Mouse (Mus musculus) CH12.LX (cell line): Measurements from ENCODE around the gene Spata33. TPM values are rescaled to one million over a fixed set of nuclear protein-coding genes. Genes with fewer than 3 reads are reported as not detected.

ENCODE experiments used
- DNase-seq: peaks from one replicate; pipeline ENCODE4 v3.0.0-alpha.2; 2013; ENCODE audit errors: extremely low read depth
- H3K27ac ChIP-seq: 2 replicates; pipeline ENCODE4 v1.5.1; 2012; ENCODE audit warnings: low read depth, mild to moderate bottlenecking, control low read depth, moderate library complexity; ENCODE audit not compliant: insufficient read depth
- H3K27me3 ChIP-seq: replicated peaks from 2 replicates; pipeline ENCODE3; 2012; ENCODE audit warnings: inconsistent platforms
- H3K36me3 ChIP-seq, 2 experiments: replicated peaks in 1 of 2; 2 replicates each; pipeline versions ENCODE3 to v1.6.1; 2012; ENCODE audit warnings: inconsistent platforms in 1 of 2, low read length in 1 of 2, mild to moderate bottlenecking in 1 of 2, mixed read lengths in 1 of 2, moderate library complexity in 1 of 2; ENCODE audit not compliant: control insufficient read depth in 1 of 2, insufficient read depth in 1 of 2
- H3K4me1 ChIP-seq, 2 experiments: 2 replicates each; pipeline ENCODE4 v1.6.1; 2012; ENCODE audit warnings: inconsistent platforms in 1 of 2, moderate library complexity in 1 of 2; ENCODE audit not compliant: insufficient read depth in 2 of 2, control insufficient read depth in 1 of 2
- H3K4me2 ChIP-seq: 2 replicates; pipeline ENCODE4 v1.6.1; 2012; ENCODE audit warnings: low read depth, mild to moderate bottlenecking, control low read depth; ENCODE audit not compliant: poor library complexity, insufficient read depth, severe bottlenecking
- H3K4me3 ChIP-seq, 3 experiments: fragments of 150-350 bp in 1 of 3; sonication (generic) in 1 of 3; replicated peaks in 1 of 3; 2 replicates each; pipeline versions ENCODE3 to v1.5.1; 2011 to 2012; ENCODE audit warnings: low read depth in 2 of 3, low read length in 2 of 3, mild to moderate bottlenecking in 2 of 3, moderate library complexity in 2 of 3, control low read depth in 1 of 3, improper control_type of control experiment in 1 of 3, inconsistent platforms in 1 of 3, mixed read lengths in 1 of 3; ENCODE audit not compliant: poor library complexity in 1 of 3
- H3K79me2 ChIP-seq: replicated peaks from 2 replicates; pipeline ENCODE4 v1.6.1; 2012; ENCODE audit warnings: mild to moderate bottlenecking, moderate library complexity; ENCODE audit not compliant: control insufficient read depth, poor library complexity, insufficient read depth, severe bottlenecking; ENCODE audit errors: extremely low read depth
- H3K9ac ChIP-seq: 2 replicates; pipeline ENCODE4 v1.6.1; 2012; ENCODE audit warnings: low read depth, mild to moderate bottlenecking, control low read depth, moderate library complexity; ENCODE audit not compliant: insufficient read depth
- H3K9me3 ChIP-seq: replicated peaks from 2 replicates; pipeline ENCODE3; 2012; ENCODE audit warnings: low read length, inconsistent platforms, mixed read lengths
- BHLHE40 ChIP-seq: IDR thresholded peaks from 2 replicates; pipeline ENCODE4 v1.6.1; 2011; ENCODE audit warnings: mild to moderate bottlenecking, low read depth, low read length, improper control_type of control experiment
- CHD1 ChIP-seq: IDR thresholded peaks from 2 replicates; pipeline ENCODE4 v1.6.1; 2012; ENCODE audit warnings: low read depth, low read length, improper control_type of control experiment, inconsistent platforms
- CHD2 ChIP-seq: IDR thresholded peaks from 2 replicates; pipeline ENCODE4 v1.6.1; 2011; ENCODE audit warnings: low read length, improper control_type of control experiment
- CTCF ChIP-seq, 2 experiments: IDR thresholded peaks in 1 of 2; conservative IDR thresholded peaks in 1 of 2; 2 replicates each; pipeline ENCODE4 v1.5.1; 2011 to 2012; ENCODE audit warnings: low read depth in 2 of 2, low read length in 2 of 2, improper control_type of control experiment in 1 of 2, inconsistent platforms in 1 of 2, mild to moderate bottlenecking in 1 of 2, moderate library complexity in 1 of 2
- E2F4 ChIP-seq: IDR thresholded peaks from 2 replicates; pipeline ENCODE4 v1.6.1; 2011; ENCODE audit warnings: low read depth, low read length, improper control_type of control experiment; ENCODE audit not compliant: insufficient replicate concordance
- IRF4 ChIP-seq: IDR thresholded peaks from 2 replicates; pipeline ENCODE4 v1.6.1; 2014; ENCODE audit warnings: low read depth, mild to moderate bottlenecking, inconsistent platforms, low read length, improper control_type of control experiment
- JUN ChIP-seq: IDR thresholded peaks from 2 replicates; pipeline ENCODE4 v1.6.1; 2011; ENCODE audit warnings: low read depth, mild to moderate bottlenecking, low read length, improper control_type of control experiment, moderate library complexity; ENCODE audit not compliant: insufficient read depth
- JUND ChIP-seq: conservative IDR thresholded peaks from 2 replicates; pipeline ENCODE4 v1.6.1; 2011; ENCODE audit warnings: low read depth, low read length, improper control_type of control experiment
- MAX ChIP-seq: IDR thresholded peaks from 2 replicates; pipeline ENCODE4 v1.6.1; 2011; ENCODE audit warnings: low read length, improper control_type of control experiment
- NRF1 ChIP-seq: IDR thresholded peaks from 2 replicates; pipeline ENCODE4 v1.6.1; 2014; ENCODE audit warnings: low read depth, mild to moderate bottlenecking, inconsistent platforms, low read length, improper control_type of control experiment, moderate library complexity
- PAX5 ChIP-seq: IDR thresholded peaks from 2 replicates; pipeline ENCODE4 v1.6.1; 2012; ENCODE audit warnings: low read length, inconsistent platforms, mixed read lengths
- RCOR1 ChIP-seq: conservative IDR thresholded peaks from 2 replicates; pipeline ENCODE4 v1.6.1; 2012; ENCODE audit warnings: low read depth, mild to moderate bottlenecking, inconsistent platforms, low read length, improper control_type of control experiment
- SIN3A ChIP-seq: IDR thresholded peaks from 2 replicates; pipeline ENCODE4 v1.6.1; 2012; ENCODE audit warnings: low read length, improper control_type of control experiment, inconsistent platforms
- SMC3 ChIP-seq: IDR thresholded peaks from 2 replicates; pipeline ENCODE4 v1.6.1; 2011; ENCODE audit warnings: low read depth, low read length, improper control_type of control experiment
- TBP ChIP-seq: conservative IDR thresholded peaks from 2 replicates; pipeline ENCODE4 v1.6.1; 2011; ENCODE audit warnings: low read depth, low read length, improper control_type of control experiment
- UBTF ChIP-seq: IDR thresholded peaks from 2 replicates; pipeline ENCODE4 v1.6.1; 2012; ENCODE audit warnings: low read depth, mild to moderate bottlenecking, inconsistent platforms, low read length, improper control_type of control experiment, moderate library complexity
- USF1 ChIP-seq: IDR thresholded peaks from 2 replicates; pipeline ENCODE4 v1.6.1; 2014; ENCODE audit warnings: low read depth, mild to moderate bottlenecking, inconsistent platforms, low read length, improper control_type of control experiment
- USF2 ChIP-seq: conservative IDR thresholded peaks from 2 replicates; pipeline ENCODE4 v1.6.1; 2011; ENCODE audit warnings: low read depth, low read length, improper control_type of control experiment
- ZKSCAN1 ChIP-seq: IDR thresholded peaks from 2 replicates; pipeline ENCODE4 v1.6.1; 2012; ENCODE audit warnings: low read depth, inconsistent platforms, low read length, improper control_type of control experiment, borderline replicate concordance
- ZNF384 ChIP-seq: IDR thresholded peaks from 2 replicates; pipeline ENCODE4 v1.6.1; 2012; ENCODE audit warnings: low read depth, low read length, improper control_type of control experiment, inconsistent platforms
- dilution Hi-C: fragments of 300-500 bp; cut with MboI; formaldehyde crosslinking; loops from 2 replicates; pipeline ENCODE4 v1.14.3; 2020; ENCODE audit warnings: low sequenced_read_pairs; ENCODE audit not compliant: extremely low pct_unique_long_range_greater_than_20kb, extremely low pct_ligation_motif_present
- in situ Hi-C: fragments of 300-500 bp; cut with MboI; formaldehyde crosslinking; loops from 3 replicates; pipeline ENCODE4 v1.14.3; 2019; ENCODE audit warnings: low sequenced_read_pairs, low pct_ligation_motif_present, low pct_unique_long_range_greater_than_20kb, mixed read lengths
- polyA plus RNA-seq: library from polyadenylated mRNA; unstranded; fragments of >175 nt; gene quantifications from 2 replicates; pipeline ENCODE4 v1.2.1, GENCODE M21; 2012; ENCODE audit warnings: low read depth; ENCODE audit not compliant: insufficient read length
- total RNA-seq, 2 experiments: library from RNA; depleted of rRNA; stranded (reverse); fragments of 300-350 nt in 1 of 2; fragments of >200 nt in 1 of 2; gene quantifications; 2 replicates each; pipeline ENCODE4 v1.2.3; 2012 to 2014

Spata33 gene
- total and polyA plus RNA-seq, 3 experiments, result 0.36 to 0.41 (median 0.38) TPM

GRCm38 (mm10) chr8:123231742-123232141 lies 19.1 kb downstream of the Spata33 start:
- dilution Hi-C loops, result no loop called here
- no peaks in the 10 kb centered on the region for H3K27me3 ChIP-seq
- no peak overlapping the region for H3K4me2 ChIP-seq
- no peak overlapping the region for H3K27ac ChIP-seq
- TF ChIP-seq CTCF (conservative IDR thresholded peaks at IDR 0.05 in 1 of 2, IDR thresholded peaks at IDR 0.05 in 1 of 2; ENCODE audit: low read depth in 2 of 2, low read length in 2 of 2) (peak in 1 of 2 experiments; percentile 23; a peak in 2 of 4 replicates), USF2 (no peak), RCOR1 (no peak)
- H3K4me3 ChIP-seq, result no peak overlapping the region
- H3K9me3 ChIP-seq, result no peaks in the 10 kb centered on the region
- H3K9ac ChIP-seq, result no peak overlapping the region
- H3K4me1 ChIP-seq, result peaks cover 13 to 17% of the 10 kb centered on the region in 2 experiments
- no peak for DNase-seq
- H3K36me3 ChIP-seq, result peaks cover 30 to 60% of the 10 kb centered on the region in 2 experiments
- in situ Hi-C loops, result no loop called here
- H3K79me2 ChIP-seq, result no peaks in the 10 kb centered on the region

GRCm38 (mm10) chr8:123232553-123232952 lies 19.9 kb downstream of the Spata33 start:
- H3K79me2 ChIP-seq, result no peaks in the 10 kb centered on the region
- in situ Hi-C loops, result no loop called here
- no peaks in the 10 kb centered on the region for H3K9me3 ChIP-seq
- H3K4me1 ChIP-seq, result peaks cover 13 to 17% of the 10 kb centered on the region in 2 experiments
- TF ChIP-seq SIN3A, result no peak
- TF ChIP-seq PAX5, result no peak
- no peak for TF ChIP-seq UBTF
- no peak for TF ChIP-seq SMC3
- no peak for TF ChIP-seq JUN
- TF ChIP-seq ZNF384, result no peak
- no peak for TF ChIP-seq CTCF (conservative IDR thresholded peaks at IDR 0.05 in 1 of 2, IDR thresholded peaks at IDR 0.05 in 1 of 2; ENCODE audit: low read depth in 2 of 2, low read length in 2 of 2)
- no peak for TF ChIP-seq BHLHE40
- TF ChIP-seq USF1, result no peak
- TF ChIP-seq TBP, result no peak
- no peak for TF ChIP-seq JUND
- no peak for TF ChIP-seq E2F4
- no peak for TF ChIP-seq CHD2
- TF ChIP-seq MAX, result no peak
- no peak for TF ChIP-seq ZKSCAN1
- TF ChIP-seq CHD1, result no peak
- no peak for TF ChIP-seq NRF1
- TF ChIP-seq IRF4, result no peak
- H3K27me3 ChIP-seq, result no peaks in the 10 kb centered on the region
- DNase-seq, result no peak
- H3K4me3 ChIP-seq, result no peak overlapping the region
- H3K9ac ChIP-seq, result no peak overlapping the region
- H3K4me2 ChIP-seq, result no peak overlapping the region
- H3K27ac ChIP-seq, result no peak overlapping the region
- peaks cover 22 to 52% of the 10 kb centered on the region in 2 experiments for H3K36me3 ChIP-seq
- dilution Hi-C loops, result no loop called here
